Mouse (Mus musculus) neural tube, embryonic 13.5 days (tissue): ENCODE results near the gene Fcgr1. TPM values are rescaled to one million over a fixed set of nuclear protein-coding genes. Genes with fewer than 3 reads are reported as not detected.

ENCODE experiments used
- ATAC-seq: fragments of 200-750 bp; cut with Nextera tagmentation; 2 replicates; pipeline ENCODE4 v1.8.0; 2017; ENCODE audit warnings: low read depth, mild to moderate bottlenecking, moderate TSS enrichment, moderate library complexity
- H3K27ac ChIP-seq: fragments of 300-500 bp; sonication (generic); replicated peaks from 2 replicates; pipeline ENCODE4 v1.5.1; 2015; ENCODE audit warnings: moderate library complexity, mild to moderate bottlenecking, inconsistent platforms
- H3K27me3 ChIP-seq: fragments of 300-500 bp; sonication (generic); 2 replicates; pipeline ENCODE4 v1.6.1; 2015; ENCODE audit warnings: mild to moderate bottlenecking, inconsistent platforms
- H3K36me3 ChIP-seq: fragments of 300-500 bp; sonication (generic); 2 replicates; pipeline ENCODE4 v1.6.1; 2015; ENCODE audit warnings: mild to moderate bottlenecking, inconsistent platforms
- H3K4me1 ChIP-seq: fragments of 300-500 bp; sonication (generic); replicated peaks from 2 replicates; pipeline ENCODE4 v1.6.1; 2015; ENCODE audit warnings: inconsistent platforms
- H3K4me2 ChIP-seq: fragments of 300-500 bp; sonication (generic); 2 replicates; pipeline ENCODE4 v1.6.1; 2015; ENCODE audit warnings: inconsistent platforms, mild to moderate bottlenecking, moderate library complexity
- H3K4me3 ChIP-seq: fragments of 300-500 bp; sonication (generic); 2 replicates; pipeline ENCODE4 v1.5.1; 2015; ENCODE audit warnings: mild to moderate bottlenecking, inconsistent platforms
- H3K9ac ChIP-seq: fragments of 300-500 bp; sonication (generic); 2 replicates; pipeline ENCODE4 v1.6.1; 2015; ENCODE audit warnings: moderate library complexity, mild to moderate bottlenecking, inconsistent platforms
- H3K9me3 ChIP-seq: fragments of 300-500 bp; sonication (generic); 2 replicates; pipeline ENCODE4 v1.6.1; 2016; ENCODE audit warnings: inconsistent platforms
- WGBS: fragments of 180-500 bp; shearing (Covaris S2); methylation state at CpG from one replicate; pipeline ENCODE4 v1.1.7; 2015; 5-methylcytosine and 5-hydroxymethylcytosine counted together
- polyA plus RNA-seq: library from polyadenylated mRNA; unstranded; fragments of >200 nt; fragmentation: Nextera tagmentation; extraction: Ambion mirVana; gene quantifications from 2 replicates; pipeline ENCODE4 v1.2.1, GENCODE M21; 2015

The Fcgr1 gene
- polyA plus RNA-seq, 1 experiment from 2014 or later: 1.9 TPM

GRCm38 (mm10) chr3:96268051-96268775, 25.6 kb downstream of the Fcgr1 start, which contains the start of gene Hist2h3b:
Gene Hist2h3b, plus strand, starts transcription at chr3:96268654.
- 20% methylated on average over 30 of the region's 30 CpGs for WGBS
- Histone ChIP-seq H3K4me1 (peaks cover 22% of the 10 kb centered on the region), H3K27me3 (no peaks in the 10 kb centered on the region), H3K27ac (peak within 1 kb of the TSS; percentile 96), H3K36me3 (no peaks in the 10 kb centered on the region), H3K4me2 (peak within 1 kb of the TSS; percentile 89), H3K9me3 (no peaks in the 10 kb centered on the region), H3K9ac (peak within 1 kb of the TSS; percentile 71), H3K4me3 (peak within 1 kb of the TSS; percentile 58)
- ATAC-seq: peak; percentile 62

- H3K9me3 ChIP-seq: no peaks in the 10 kb centered on the region
- H3K4me2 ChIP-seq: peak overlapping the region; percentile 89
- peaks cover 23% of the 10 kb centered on the region for H3K4me1 ChIP-seq
- 0 out of 2 replicates have a peak overlapping the region, but pooled peaks have one; percentile 32 for H3K9ac ChIP-seq
- WGBS: 77% methylated on average over 4 of the region's 4 CpGs
- H3K36me3 ChIP-seq: no peaks in the 10 kb centered on the region
- peak overlapping the region; percentile 88 for H3K27ac ChIP-seq
- no peak overlapping the region for H3K4me3 ChIP-seq
- no peaks in the 10 kb centered on the region for H3K27me3 ChIP-seq
- no peak for ATAC-seq
Observed at GRCm38 (mm10) chr3:96267541-96267940, 26.2 kb downstream of the Fcgr1 start.

DNA sequence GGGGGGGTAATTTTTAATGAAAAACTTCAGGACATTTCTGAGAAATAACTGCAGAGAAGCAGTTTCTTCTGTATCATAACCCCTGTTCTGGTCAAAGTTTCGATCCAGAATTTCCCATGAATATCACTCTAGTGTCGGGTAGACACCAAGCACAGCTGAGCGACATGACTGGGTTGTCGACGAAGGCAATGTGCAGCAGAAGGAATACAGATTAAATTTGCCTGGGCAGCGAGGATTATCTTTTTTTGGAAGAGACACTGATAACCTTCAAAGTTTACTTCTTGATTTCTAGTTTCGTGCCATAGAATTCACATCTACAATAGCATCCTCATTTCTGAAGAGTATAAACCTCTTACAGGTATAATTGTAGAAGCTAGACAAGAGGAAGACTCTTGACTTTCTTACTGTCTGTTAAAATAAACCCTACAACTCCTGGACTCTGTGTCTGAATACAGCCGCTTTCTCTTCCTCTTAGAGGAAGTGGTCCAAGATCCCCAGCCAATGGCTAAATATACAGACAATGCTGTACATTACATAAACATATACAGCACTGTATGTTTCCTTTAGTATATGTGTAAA, 27.5 kb downstream of the Fcgr1 start:
- 92% methylated on average over 8 of the region's 8 CpGs for WGBS
- no peak overlapping the region for H3K9ac ChIP-seq
- H3K9me3 ChIP-seq: no peaks in the 10 kb centered on the region
- H3K4me3 ChIP-seq: no peak overlapping the region
- ATAC-seq: no peak
- no peaks in the 10 kb centered on the region for H3K27me3 ChIP-seq
- no peak overlapping the region for H3K4me2 ChIP-seq
- H3K36me3 ChIP-seq: no peaks in the 10 kb centered on the region
- H3K4me1 ChIP-seq: peaks cover 37% of the 10 kb centered on the region
- no peak overlapping the region for H3K27ac ChIP-seq

DNA sequence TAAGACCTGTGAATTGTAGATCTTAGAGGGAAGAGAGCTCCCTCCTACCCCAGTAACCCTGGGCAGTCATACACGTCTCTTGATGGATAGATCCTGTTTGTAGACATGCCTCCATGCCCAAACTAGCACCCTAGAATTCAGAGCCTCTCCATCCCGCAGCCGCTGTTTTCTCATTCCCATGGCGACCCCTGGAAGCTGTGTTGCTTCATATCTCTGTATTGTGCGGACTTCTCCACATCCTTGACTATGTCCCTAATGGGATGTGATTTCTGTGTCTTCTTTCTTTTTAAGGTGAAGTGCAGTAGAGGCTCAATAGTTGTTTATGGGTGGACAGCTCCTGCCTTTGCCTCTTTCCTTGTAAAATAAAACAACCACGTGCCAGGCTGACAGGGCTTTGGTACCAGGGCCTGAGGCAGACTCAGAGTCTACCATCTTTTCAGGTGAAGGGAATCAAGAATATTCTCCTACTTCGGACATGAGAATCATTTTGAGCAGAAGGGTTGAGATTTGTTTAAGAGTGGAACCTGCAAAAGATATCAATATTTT, 29.3 kb downstream of the Fcgr1 start:
- Histone ChIP-seq H3K27me3 (no peaks in the 10 kb centered on the region), H3K9ac (peak overlapping the region; percentile 90), H3K27ac (peak overlapping the region; percentile 98), H3K36me3 (no peaks in the 10 kb centered on the region), H3K4me3 (no peak overlapping the region), H3K4me2 (peak overlapping the region; percentile 83), H3K4me1 (peaks cover 38% of the 10 kb centered on the region), H3K9me3 (no peaks in the 10 kb centered on the region)
- no peak for ATAC-seq
- 68% methylated on average over 7 of the region's 7 CpGs for WGBS

DNA sequence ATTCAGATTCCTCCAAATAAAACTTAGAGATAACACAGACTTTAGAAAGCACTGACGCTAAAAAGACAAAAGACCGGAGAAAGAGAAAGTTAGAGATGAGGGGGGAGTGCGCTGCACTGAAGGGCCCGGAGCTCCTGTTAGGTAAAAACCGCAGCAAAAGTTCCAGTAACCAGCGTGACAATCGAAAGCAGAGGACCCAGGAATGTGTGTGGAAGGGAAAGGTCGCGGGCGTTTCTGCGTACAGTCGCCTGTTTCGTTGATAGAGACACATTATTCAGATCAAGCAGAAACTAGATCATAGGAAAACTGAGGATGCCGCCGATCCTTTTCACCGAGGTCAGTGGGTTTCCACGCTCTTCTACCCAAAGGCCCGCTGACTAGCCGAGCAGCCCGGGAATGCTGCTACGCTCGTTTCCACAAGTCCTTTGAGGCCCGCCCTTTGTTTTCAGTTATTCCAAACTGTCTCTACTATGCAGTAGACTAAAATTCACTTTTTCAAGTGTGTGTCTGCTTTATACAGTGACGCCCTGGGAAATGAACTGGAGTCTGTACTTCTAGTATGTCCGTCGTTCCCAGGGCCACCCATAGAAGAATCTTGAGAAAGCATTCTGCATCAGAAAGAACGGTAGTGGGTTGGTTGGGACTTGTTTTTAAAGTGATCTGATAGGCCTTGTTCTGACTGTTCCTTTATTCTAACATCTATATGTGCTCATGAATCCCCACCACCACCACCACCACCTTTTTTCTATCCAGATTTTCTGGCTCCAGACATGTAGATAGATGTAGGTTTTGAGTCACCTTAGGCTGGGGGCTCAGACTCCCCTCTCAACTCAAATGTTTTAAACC, 30.0 kb downstream of the Fcgr1 start:
- H3K36me3 ChIP-seq: no peaks in the 10 kb centered on the region
- no peaks in the 10 kb centered on the region for H3K27me3 ChIP-seq
- peak overlapping the region; percentile 90 for H3K9ac ChIP-seq
- ATAC-seq: peak; percentile 41
- H3K27ac ChIP-seq: peak overlapping the region; percentile 98
- H3K4me3 ChIP-seq: peak overlapping the region; percentile 61
- H3K4me1 ChIP-seq: peaks cover 38% of the 10 kb centered on the region
- no peaks in the 10 kb centered on the region for H3K9me3 ChIP-seq
- 5% methylated on average over 27 of the region's 27 CpGs for WGBS
- H3K4me2 ChIP-seq: peak overlapping the region; percentile 83

GRCm38 (mm10) chr3:96262979-96263550, 30.7 kb downstream of the Fcgr1 start, which contains the start of gene Hist2h4:
Gene Hist2h4, minus strand, starts transcription at chr3:96263311.
- Histone ChIP-seq H3K4me2 (peak within 1 kb of the TSS; percentile 83), H3K4me3 (peak within 1 kb of the TSS; percentile 61), H3K27me3 (no peaks in the 10 kb centered on the region), H3K36me3 (no peaks in the 10 kb centered on the region), H3K27ac (peak within 1 kb of the TSS; percentile 98), H3K9me3 (no peaks in the 10 kb centered on the region), H3K9ac (peak within 1 kb of the TSS; percentile 90), H3K4me1 (peaks cover 36% of the 10 kb centered on the region)
- ATAC-seq: peak; percentile 88
- WGBS: under 1% methylated on average over 40 of the region's 40 CpGs

- H3K9ac ChIP-seq: peak overlapping the region; percentile 90
- no peaks in the 10 kb centered on the region for H3K9me3 ChIP-seq
- ATAC-seq: peak; percentile 73
- peak overlapping the region; percentile 61 for H3K4me3 ChIP-seq
- H3K4me2 ChIP-seq: peak overlapping the region; percentile 83
- peaks cover 30% of the 10 kb centered on the region for H3K4me1 ChIP-seq
- H3K36me3 ChIP-seq: no peaks in the 10 kb centered on the region
- no peaks in the 10 kb centered on the region for H3K27me3 ChIP-seq
- WGBS: 1% methylated on average over 19 of the region's 19 CpGs
- H3K27ac ChIP-seq: peak overlapping the region; percentile 98
Observed at GRCm38 (mm10) chr3:96262216-96262875, 31.4 kb downstream of the Fcgr1 start.

GRCm38 (mm10) chr3:96261623-96262022, 32.1 kb downstream of the Fcgr1 start:
- H3K27me3 ChIP-seq: no peaks in the 10 kb centered on the region
- peak overlapping the region; percentile 83 for H3K4me2 ChIP-seq
- H3K9me3 ChIP-seq: no peaks in the 10 kb centered on the region
- no peaks in the 10 kb centered on the region for H3K36me3 ChIP-seq
- peak overlapping the region; percentile 98 for H3K27ac ChIP-seq
- peaks cover 30% of the 10 kb centered on the region for H3K4me1 ChIP-seq
- H3K9ac ChIP-seq: peak overlapping the region; percentile 90
- no peak for ATAC-seq
- WGBS: 66% methylated on average over 3 of the region's 3 CpGs
- peak overlapping the region; percentile 61 for H3K4me3 ChIP-seq

- no peak overlapping the region for H3K9ac ChIP-seq
- no peaks in the 10 kb centered on the region for H3K9me3 ChIP-seq
- no peak overlapping the region for H3K4me3 ChIP-seq
- H3K36me3 ChIP-seq: no peaks in the 10 kb centered on the region
- no peak overlapping the region for H3K27ac ChIP-seq
- no peak for ATAC-seq
- H3K27me3 ChIP-seq: no peaks in the 10 kb centered on the region
- H3K4me1 ChIP-seq: peaks cover 30% of the 10 kb centered on the region
- no peak overlapping the region for H3K4me2 ChIP-seq
- 91% methylated on average over 5 of the region's 5 CpGs for WGBS
Observed at GRCm38 (mm10) chr3:96260220-96260619, 33.5 kb downstream of the Fcgr1 start.

DNA sequence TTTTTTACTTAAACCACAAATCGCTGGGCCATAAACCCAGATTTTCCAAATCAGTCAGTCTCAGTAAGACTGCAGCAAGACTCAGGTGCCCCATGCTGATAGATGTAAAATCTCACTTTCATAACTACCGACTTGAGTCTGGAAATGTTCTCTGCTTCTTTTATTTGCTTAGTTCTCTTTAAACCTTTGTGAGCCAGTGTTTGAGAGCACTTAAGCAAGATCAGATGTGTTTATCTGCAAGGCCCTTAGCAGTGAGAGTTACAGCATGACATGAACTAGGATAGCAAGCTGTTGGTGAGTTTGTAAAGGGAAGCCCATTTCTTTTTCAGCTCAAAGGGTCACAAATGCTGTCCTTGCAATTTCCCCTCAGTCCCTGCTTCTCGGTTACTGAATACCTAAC, 36.6 kb downstream of the Fcgr1 start:
- Histone ChIP-seq H3K27me3 (no peaks in the 10 kb centered on the region), H3K9ac (no peak overlapping the region), H3K27ac (no peak overlapping the region), H3K4me1 (peaks cover 11% of the 10 kb centered on the region), H3K36me3 (no peaks in the 10 kb centered on the region), H3K4me2 (no peak overlapping the region), H3K9me3 (no peaks in the 10 kb centered on the region), H3K4me3 (no peak overlapping the region)
- WGBS: 85% methylated on average over 3 of the region's 3 CpGs
- no peak for ATAC-seq

DNA sequence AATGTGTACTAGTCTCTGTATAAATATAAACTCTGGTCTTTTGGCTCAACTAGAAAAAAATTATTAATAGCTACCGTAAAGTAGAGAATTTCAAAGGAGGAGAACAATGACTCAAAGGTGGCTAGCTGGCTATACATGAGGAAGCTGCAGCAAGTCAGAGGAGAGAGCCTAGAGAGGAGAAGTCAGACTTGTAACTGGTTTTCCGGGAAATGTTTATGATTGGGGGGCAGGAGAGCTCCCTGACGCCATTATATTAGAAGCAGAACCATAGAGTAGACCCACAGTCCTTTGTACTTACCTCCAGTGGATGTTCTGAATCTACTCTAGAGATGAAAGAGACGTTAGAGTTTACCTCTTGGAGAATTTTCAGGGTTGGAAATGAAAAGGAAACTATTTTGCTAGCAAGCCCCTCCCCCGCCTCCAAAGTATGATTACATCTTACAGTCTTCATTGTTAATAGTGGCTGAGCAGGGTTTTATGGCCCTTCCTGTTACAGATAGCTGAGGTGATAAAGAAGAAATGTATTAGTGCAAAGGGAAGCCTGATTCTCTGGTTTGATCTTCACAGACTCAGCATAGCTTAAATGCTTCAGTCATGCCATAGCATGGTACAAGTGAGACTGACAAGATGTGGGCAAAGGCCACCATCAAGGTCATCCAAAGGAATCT, 37.7 kb downstream of the Fcgr1 start:
- H3K4me2 ChIP-seq: no peak overlapping the region
- H3K9ac ChIP-seq: no peak overlapping the region
- no peaks in the 10 kb centered on the region for H3K9me3 ChIP-seq
- no peaks in the 10 kb centered on the region for H3K4me1 ChIP-seq
- no peaks in the 10 kb centered on the region for H3K27me3 ChIP-seq
- no peak for ATAC-seq
- no peak overlapping the region for H3K27ac ChIP-seq
- no peaks in the 10 kb centered on the region for H3K36me3 ChIP-seq
- WGBS: 79% methylated on average over 5 of the region's 5 CpGs
- H3K4me3 ChIP-seq: no peak overlapping the region
